In genomic region chr10:61906226-61906625, GRCm38 (mm10) we compare ENCODE assay signal across 8 mouse cellular contexts.
DNase-seq lines count a peak whose midpoint lies in the region; ATAC-seq and TF ChIP-seq lines count a peak whose summit lies in the region.

No protein-coding gene starts in this region.

- no peaks in the 10 kb centered on the region for H3K27me3 ChIP-seq in thymus, adult 2 months (ENCODE audit: control insufficient read depth, insufficient read depth, low read length)

- peaks cover 8% of the 10 kb centered on the region for H3K4me1 ChIP-seq in thymus, adult 2 months (replicated peaks; ENCODE audit: control insufficient read depth, insufficient read depth, low read length)

- intact Hi-C loops in gastrocnemius, adult 2 months (cut with DNase I): no loop called here

- ATAC-seq in inflammation-experienced regulatory T-cells, adult 6 months: peak; percentile 48

- TF ChIP-seq POLR2A in thymus, adult 2 months (IDR thresholded peaks at IDR 0.05; ENCODE audit: control insufficient read depth, extremely low read depth, insufficient read depth, low read length, poor library complexity): no peak

- TF ChIP-seq CTCF in gastrocnemius, adult 2 months (IDR thresholded peaks at IDR 0.05): peak; percentile 57
- TF ChIP-seq CTCF in thymus, adult 2 months (IDR thresholded peaks at IDR 0.05; ENCODE audit: borderline replicate concordance, control insufficient read depth, extremely low read depth, insufficient read depth, low read length, poor library complexity): no peak

- H3K36me3 ChIP-seq in thymus, adult 2 months (ENCODE audit: control insufficient read depth, insufficient read depth, low read length): no peaks in the 10 kb centered on the region

- H3K27ac ChIP-seq in gastrocnemius, adult 2 months: no peak overlapping the region
- H3K27ac ChIP-seq in thymus, adult 2 months (ENCODE audit: control insufficient read depth, insufficient read depth, low read length): peak overlapping the region; percentile 6; the same call in 1 of the 2 replicates

- WGBS in thymus, adult 2 months: 35% methylated on average over 5 of the region's 5 CpGs

- no peak overlapping the region for H3K4me3 ChIP-seq in gastrocnemius, adult 2 months
- no peak overlapping the region for H3K4me3 ChIP-seq in thymus, adult 2 months (ENCODE audit: control insufficient read depth, insufficient read depth, low read length)

- DNase-seq in adrenal gland, adult 2 months: peak; percentile 24
- DNase-seq in adrenal gland, adult 8-10 months: no peak
- DNase-seq in 416B (ENCODE audit: low read depth): peak; percentile 4
- peak; percentile 73 for DNase-seq in gastrocnemius, adult 2 months
- peak; percentile 58 for DNase-seq in thymus, adult 2 months
- DNase-seq in ovary, postnatal 10 days (ENCODE audit: low spot score): no peak
- no peak for DNase-seq in cerebellum, adult 8-10 months

Comparison
In these comparisons a context has a peak if more than half of its experiments do, and no peak if none do; other contexts are left out.
1. DNase-seq: peak in adrenal gland, adult 2 months (single experiment), 416B (single experiment), gastrocnemius, adult 2 months (single experiment) and thymus, adult 2 months (single experiment); none in adrenal gland, adult 8-10 months (single experiment), ovary, postnatal 10 days (single experiment) and cerebellum, adult 8-10 months (single experiment).